Mouse (Mus musculus): ENCODE data around the gene Lmcd1. TPM values are rescaled to one million over a fixed set of nuclear protein-coding genes. Genes with fewer than 3 reads are reported as not detected.
A peak's percentile ranks its signal among the peaks of the same experiment; 100 is the strongest.

Gene Lmcd1
- polyA plus RNA-seq, 1 experiment: 3.8 TPM

DNA sequence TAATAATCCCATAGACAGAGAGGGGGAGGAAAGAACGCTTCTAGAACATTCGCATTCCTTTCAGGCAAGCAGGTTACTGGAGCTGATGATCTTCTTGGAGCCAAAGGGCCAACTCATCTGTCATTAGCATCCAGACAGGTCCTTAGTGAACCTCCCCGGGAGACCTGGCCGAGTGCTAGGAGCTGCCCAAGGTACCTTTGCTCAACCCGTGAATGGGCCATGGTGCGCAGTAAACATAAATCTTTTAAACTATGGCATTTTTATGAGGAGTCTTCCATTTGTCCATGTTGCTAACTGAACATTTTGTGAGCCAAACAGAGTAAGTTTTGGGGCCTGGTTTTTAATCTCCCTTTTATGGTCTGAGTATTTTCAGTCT is 57.7 kb downstream of the Lmcd1 start:
- no peaks in the 10 kb centered on the region for H3K4me1 ChIP-seq (ENCODE audit: control insufficient read depth, insufficient read depth, low read length)
- WGBS: 85% methylated on average over 6 of the region's 6 CpGs
- no peak overlapping the region for H3K4me3 ChIP-seq (replicated peaks; ENCODE audit: insufficient read depth, low read depth, low read length)
- DNase-seq: no peak
- no peak overlapping the region for H3K27ac ChIP-seq (ENCODE audit: insufficient read depth, low read length)
- H3K27me3 ChIP-seq (ENCODE audit: control insufficient read depth, insufficient read depth, low read length): no peaks in the 10 kb centered on the region
- TF ChIP-seq CTCF (IDR thresholded peaks at IDR 0.05; ENCODE audit: borderline replicate concordance, insufficient read depth, low read depth, low read length): no peak
- TF ChIP-seq POLR2A (IDR thresholded peaks at IDR 0.05; ENCODE audit: borderline replicate concordance, insufficient read depth, low read length): no peak

DNA sequence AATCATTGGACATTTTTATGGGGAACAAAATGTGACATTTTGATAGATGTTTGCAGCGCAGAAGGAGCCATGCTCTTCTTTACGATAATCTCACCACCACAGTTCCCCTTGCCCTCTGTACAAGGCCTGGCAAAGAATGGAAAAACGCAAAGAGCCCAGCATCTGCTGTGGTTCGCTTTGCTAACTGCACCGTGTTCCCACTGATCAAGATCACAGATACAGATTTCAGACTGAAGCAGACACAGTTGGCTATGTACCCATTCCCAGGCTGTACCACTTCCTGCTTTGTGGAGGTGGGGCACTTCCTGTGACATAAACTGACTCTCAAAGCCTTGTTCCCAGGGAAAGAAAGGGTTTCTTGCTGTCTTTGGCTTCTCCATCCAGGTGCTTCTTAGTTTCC is 60.4 kb downstream of the Lmcd1 start:
- no peak for DNase-seq
- Histone ChIP-seq H3K4me1 (ENCODE audit: control insufficient read depth, insufficient read depth, low read length) (no peaks in the 10 kb centered on the region), H3K27ac (ENCODE audit: insufficient read depth, low read length) (no peak overlapping the region), H3K27me3 (ENCODE audit: control insufficient read depth, insufficient read depth, low read length) (no peaks in the 10 kb centered on the region), H3K4me3 (replicated peaks; ENCODE audit: insufficient read depth, low read depth, low read length) (no peak overlapping the region)
- TF ChIP-seq POLR2A (IDR thresholded peaks at IDR 0.05; ENCODE audit: borderline replicate concordance, insufficient read depth, low read length) (no peak), CTCF (IDR thresholded peaks at IDR 0.05; ENCODE audit: borderline replicate concordance, insufficient read depth, low read depth, low read length) (no peak)
- WGBS: 77% methylated on average over 5 of the region's 5 CpGs

DNA sequence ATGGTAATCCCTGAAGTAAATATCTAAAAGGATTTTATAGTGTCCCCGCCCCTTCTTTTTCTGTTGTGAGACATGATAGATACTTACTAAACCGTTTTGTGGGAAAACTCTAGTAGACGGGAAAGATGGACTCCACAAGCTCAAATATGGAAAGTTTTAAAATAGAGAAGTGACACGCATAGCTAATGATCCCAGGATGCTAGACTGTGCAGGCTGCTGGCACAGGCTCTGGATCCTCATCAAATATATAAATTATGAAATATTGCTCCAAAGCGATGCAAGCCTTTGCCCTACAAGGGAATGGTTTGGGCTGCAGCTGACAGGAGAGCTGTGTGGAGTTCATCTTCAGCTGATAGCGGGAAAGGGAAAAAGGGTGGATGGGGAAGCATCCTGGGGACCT is 64.1 kb downstream of the Lmcd1 start:
- Histone ChIP-seq H3K27ac (ENCODE audit: insufficient read depth, low read length) (no peak overlapping the region), H3K4me1 (ENCODE audit: control insufficient read depth, insufficient read depth, low read length) (no peaks in the 10 kb centered on the region), H3K4me3 (replicated peaks; ENCODE audit: insufficient read depth, low read depth, low read length) (no peak overlapping the region), H3K27me3 (ENCODE audit: control insufficient read depth, insufficient read depth, low read length) (no peaks in the 10 kb centered on the region)
- no peak for DNase-seq
- 88% methylated on average over 6 of the region's 6 CpGs for WGBS
- no peak for TF ChIP-seq CTCF (IDR thresholded peaks at IDR 0.05; ENCODE audit: borderline replicate concordance, insufficient read depth, low read depth, low read length)
- no peak for TF ChIP-seq POLR2A (IDR thresholded peaks at IDR 0.05; ENCODE audit: borderline replicate concordance, insufficient read depth, low read length)

DNA sequence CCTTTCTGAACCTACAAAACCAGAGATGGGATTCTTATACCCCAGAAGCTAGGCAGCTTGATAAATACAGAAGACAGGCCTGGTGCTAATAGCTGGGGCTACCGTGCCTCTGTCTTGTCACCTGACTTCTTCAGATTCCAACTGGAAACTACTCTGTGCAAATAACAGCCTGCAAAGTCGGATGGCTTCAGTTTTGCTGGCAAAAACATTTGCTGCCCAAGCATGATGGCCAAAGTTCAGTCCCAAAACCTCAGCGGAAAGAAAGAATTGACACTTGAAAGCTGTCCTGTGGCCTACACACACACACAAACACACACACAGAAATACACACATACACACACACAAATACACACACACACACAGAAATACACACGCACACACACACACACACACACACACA is 65.5 kb downstream of the Lmcd1 start:
- no peak for DNase-seq
- Histone ChIP-seq H3K27ac (ENCODE audit: insufficient read depth, low read length) (no peak overlapping the region), H3K4me3 (replicated peaks; ENCODE audit: insufficient read depth, low read depth, low read length) (no peak overlapping the region), H3K27me3 (ENCODE audit: control insufficient read depth, insufficient read depth, low read length) (no peaks in the 10 kb centered on the region), H3K4me1 (ENCODE audit: control insufficient read depth, insufficient read depth, low read length) (no peaks in the 10 kb centered on the region)
- 76% methylated on average over 4 of the region's 4 CpGs for WGBS
- no peak for TF ChIP-seq POLR2A (IDR thresholded peaks at IDR 0.05; ENCODE audit: borderline replicate concordance, insufficient read depth, low read length)
- no peak for TF ChIP-seq CTCF (IDR thresholded peaks at IDR 0.05; ENCODE audit: borderline replicate concordance, insufficient read depth, low read depth, low read length)

DNA sequence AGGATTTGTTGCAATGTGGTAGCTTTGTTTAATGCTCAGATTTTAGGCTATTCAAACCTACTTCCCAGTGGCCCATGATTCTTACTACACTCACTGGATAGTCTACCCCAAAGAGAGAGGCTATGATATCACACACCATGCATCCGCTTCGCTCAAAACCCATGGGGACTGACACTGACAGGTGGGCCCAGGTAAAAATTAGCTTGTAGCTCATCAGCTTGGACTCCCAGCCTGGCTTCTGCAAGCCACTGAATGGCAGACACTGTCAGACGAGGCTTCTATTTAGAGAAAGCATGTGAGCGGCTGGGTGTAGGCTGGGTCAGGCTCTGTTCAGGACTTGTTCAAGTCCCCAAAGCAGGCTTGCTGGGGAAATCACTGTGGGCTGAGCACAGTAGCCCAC is 76.9 kb downstream of the Lmcd1 start:
- DNase-seq: no peak
- WGBS: 92% methylated on average over 4 of the region's 4 CpGs
- TF ChIP-seq CTCF (IDR thresholded peaks at IDR 0.05; ENCODE audit: borderline replicate concordance, insufficient read depth, low read depth, low read length): no peak
- TF ChIP-seq POLR2A (IDR thresholded peaks at IDR 0.05; ENCODE audit: borderline replicate concordance, insufficient read depth, low read length): no peak
- H3K4me1 ChIP-seq (ENCODE audit: control insufficient read depth, insufficient read depth, low read length): no peaks in the 10 kb centered on the region
- H3K4me3 ChIP-seq (replicated peaks; ENCODE audit: insufficient read depth, low read depth, low read length): no peak overlapping the region
- H3K27ac ChIP-seq (ENCODE audit: insufficient read depth, low read length): no peak overlapping the region
- H3K27me3 ChIP-seq (ENCODE audit: control insufficient read depth, insufficient read depth, low read length): no peaks in the 10 kb centered on the region

DNA sequence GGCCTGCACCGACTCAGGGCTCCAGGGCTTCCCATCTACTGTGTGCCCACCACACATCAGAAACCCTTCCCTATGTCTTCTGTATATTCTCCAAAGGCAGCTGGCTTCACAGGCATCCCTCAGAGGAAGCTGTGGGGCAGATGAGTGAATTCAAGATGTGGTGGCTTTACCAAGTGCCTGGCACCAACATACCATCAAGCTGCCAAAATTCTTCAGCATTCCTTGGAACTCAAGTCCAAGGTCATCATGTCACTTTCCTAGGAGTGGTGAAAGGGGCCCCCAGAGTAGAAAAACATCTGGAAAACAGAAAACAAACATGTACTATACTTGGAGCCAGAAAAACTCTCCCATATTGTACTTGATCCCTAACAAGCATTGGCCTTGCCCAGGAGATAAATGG is 85.8 kb downstream of the Lmcd1 start:
- H3K4me1 ChIP-seq (ENCODE audit: control insufficient read depth, insufficient read depth, low read length): no peaks in the 10 kb centered on the region
- no peak for DNase-seq
- WGBS: 66% methylated on average over 1 of the region's 1 CpGs
- H3K4me3 ChIP-seq (replicated peaks; ENCODE audit: insufficient read depth, low read depth, low read length): no peak overlapping the region
- H3K27ac ChIP-seq (ENCODE audit: insufficient read depth, low read length): no peak overlapping the region
- TF ChIP-seq CTCF (IDR thresholded peaks at IDR 0.05; ENCODE audit: borderline replicate concordance, insufficient read depth, low read depth, low read length) (no peak), POLR2A (IDR thresholded peaks at IDR 0.05; ENCODE audit: borderline replicate concordance, insufficient read depth, low read length) (no peak)
- H3K27me3 ChIP-seq (ENCODE audit: control insufficient read depth, insufficient read depth, low read length): no peaks in the 10 kb centered on the region

DNA sequence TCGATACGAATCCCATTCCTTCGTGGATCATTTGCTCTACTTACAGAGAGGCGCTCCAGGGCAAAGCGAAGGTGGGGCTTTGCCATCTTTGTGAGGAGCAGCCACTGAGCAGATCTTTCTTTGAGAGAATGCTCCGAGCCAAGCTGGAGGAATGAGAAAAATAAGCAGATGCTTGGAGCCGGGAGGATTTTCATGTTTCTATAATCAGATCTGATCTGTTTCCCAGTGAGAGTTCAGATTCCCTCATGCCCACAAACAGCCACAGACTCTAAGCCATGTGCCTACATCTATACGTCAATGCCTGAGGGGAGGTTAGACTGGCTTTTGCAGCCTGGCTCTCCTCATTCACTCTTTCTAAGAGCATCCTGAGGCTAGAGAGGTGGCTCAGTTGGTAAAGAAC is 87.1 kb downstream of the Lmcd1 start:
- Histone ChIP-seq H3K27ac (ENCODE audit: insufficient read depth, low read length) (no peak overlapping the region), H3K4me1 (ENCODE audit: control insufficient read depth, insufficient read depth, low read length) (no peaks in the 10 kb centered on the region), H3K27me3 (ENCODE audit: control insufficient read depth, insufficient read depth, low read length) (no peaks in the 10 kb centered on the region), H3K4me3 (replicated peaks; ENCODE audit: insufficient read depth, low read depth, low read length) (no peak overlapping the region)
- WGBS: 74% methylated on average over 8 of the region's 8 CpGs
- no peak for DNase-seq
- TF ChIP-seq POLR2A (IDR thresholded peaks at IDR 0.05; ENCODE audit: borderline replicate concordance, insufficient read depth, low read length) (no peak), CTCF (IDR thresholded peaks at IDR 0.05; ENCODE audit: borderline replicate concordance, insufficient read depth, low read depth, low read length) (no peak)

DNA sequence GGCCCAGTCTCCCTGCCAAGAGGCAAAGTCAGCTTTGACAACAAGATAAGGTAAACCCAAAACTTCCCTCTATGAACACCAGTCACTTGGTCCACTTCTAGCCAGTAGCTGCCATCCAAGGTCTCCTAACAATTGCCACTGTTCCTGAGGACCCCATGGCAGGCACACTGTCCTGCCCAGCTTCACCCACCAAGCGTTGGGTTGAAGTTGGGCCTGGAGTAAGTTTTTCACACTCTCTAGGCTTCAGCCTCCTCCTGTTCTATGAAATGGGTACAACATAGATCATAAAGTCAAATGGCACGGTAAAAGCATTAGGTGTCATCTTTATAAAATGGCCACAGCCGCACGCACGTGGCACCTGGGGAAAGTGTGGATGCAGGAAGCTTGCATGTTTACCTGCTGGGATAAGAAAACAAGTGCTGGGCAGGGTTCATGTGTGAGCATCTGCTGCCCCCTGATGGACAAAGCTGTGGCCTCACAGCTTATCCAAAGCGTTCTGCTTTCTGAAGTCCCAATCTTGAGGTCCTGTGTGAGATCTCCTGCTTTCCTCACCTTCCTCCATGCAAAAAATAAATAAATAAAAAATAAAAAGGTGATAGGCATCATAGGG is 88.9 kb downstream of the Lmcd1 start:
- TF ChIP-seq POLR2A (IDR thresholded peaks at IDR 0.05; ENCODE audit: borderline replicate concordance, insufficient read depth, low read length) (no peak), CTCF (IDR thresholded peaks at IDR 0.05; ENCODE audit: borderline replicate concordance, insufficient read depth, low read depth, low read length) (peak; percentile 89)
- Histone ChIP-seq H3K27ac (ENCODE audit: insufficient read depth, low read length) (no peak overlapping the region), H3K4me3 (replicated peaks; ENCODE audit: insufficient read depth, low read depth, low read length) (no peak overlapping the region), H3K27me3 (ENCODE audit: control insufficient read depth, insufficient read depth, low read length) (no peaks in the 10 kb centered on the region), H3K4me1 (ENCODE audit: control insufficient read depth, insufficient read depth, low read length) (no peaks in the 10 kb centered on the region)
- 32% methylated on average over 6 of the region's 6 CpGs for WGBS
- peak; percentile 21 to 49 for DNase-seq

Measured in cerebellum, adult 2 months (tissue).